Mouse (Mus musculus) liver, embryonic 16.5 days (tissue): ENCODE measurements at regions not wholly inside any gene's neighbourhood (a gene's known extent, or its start where the extent isn't known, plus 50 kb on each side); places are given as distances from the start of the nearest gene placed in this dataset.

Source experiments
- ATAC-seq: fragments of 200-750 bp; cut with Nextera tagmentation; 2 replicates; pipeline ENCODE4 v1.8.0; 2017; ENCODE audit warnings: low read depth, mild to moderate bottlenecking, moderate number of reproducible peaks, moderate library complexity
- H3K27ac ChIP-seq: fragments of 300-500 bp; sonication (generic); 2 replicates; pipeline ENCODE4 v1.5.1; 2014; ENCODE audit warnings: mild to moderate bottlenecking, low read length
- H3K27me3 ChIP-seq: fragments of 300-500 bp; sonication (generic); 2 replicates; pipeline ENCODE4 v1.6.1; 2014; ENCODE audit warnings: low read depth, low read length, mixed read lengths; ENCODE audit not compliant: control insufficient read depth, insufficient read depth
- H3K36me3 ChIP-seq: fragments of 300-500 bp; sonication (generic); 2 replicates; pipeline ENCODE4 v1.6.1; 2014; ENCODE audit warnings: mild to moderate bottlenecking; ENCODE audit not compliant: control insufficient read depth, insufficient read depth
- H3K4me1 ChIP-seq: fragments of 300-500 bp; sonication (generic); 2 replicates; pipeline ENCODE4 v1.6.1; 2014; ENCODE audit warnings: low read depth, low read length, mixed read lengths; ENCODE audit not compliant: control insufficient read depth
- H3K4me2 ChIP-seq: fragments of 300-500 bp; sonication (generic); 2 replicates; pipeline ENCODE4 v1.6.1; 2014; ENCODE audit warnings: low read depth, low read length, mixed read lengths
- H3K4me3 ChIP-seq: fragments of 300-500 bp; sonication (generic); 2 replicates; pipeline ENCODE4 v1.5.1; 2014; ENCODE audit warnings: low read depth, mild to moderate bottlenecking, low read length
- H3K9ac ChIP-seq: fragments of 300-500 bp; sonication (generic); 2 replicates; pipeline ENCODE4 v1.6.1; 2014; ENCODE audit warnings: low read depth, low read length
- H3K9me3 ChIP-seq: fragments of 300-500 bp; sonication (generic); replicated peaks from 2 replicates; pipeline ENCODE4 v1.6.1; 2016; ENCODE audit warnings: low read length; ENCODE audit not compliant: control insufficient read depth
- WGBS: fragments of 180-500 bp; shearing (Covaris S2); extraction: QIAGEN DNeasy Blood & Tissue Kit; methylation state at CpG from one replicate; pipeline ENCODE4 v1.1.7; 2014; ENCODE audit not compliant: insufficient replicate concordance; 5-methylcytosine and 5-hydroxymethylcytosine counted together

GRCm38 (mm10) chr19:60066183-60066582 is 122.7 kb upstream of the Rab11fip2 start:
- no peak overlapping the region for H3K27ac ChIP-seq
- no peak overlapping the region for H3K4me3 ChIP-seq
- no peak overlapping the region for H3K9ac ChIP-seq
- H3K36me3 ChIP-seq, result no peaks in the 10 kb centered on the region
- ATAC-seq, result no peak
- H3K4me2 ChIP-seq, result no peak overlapping the region
- H3K9me3 ChIP-seq, result no peaks in the 10 kb centered on the region
- H3K4me1 ChIP-seq, result no peaks in the 10 kb centered on the region
- no peaks in the 10 kb centered on the region for H3K27me3 ChIP-seq
- 55% methylated on average over 3 of the region's 3 CpGs for WGBS

GRCm38 (mm10) chr19:60055121-60055874 is 111.8 kb upstream of the Rab11fip2 start:
- ATAC-seq, result no peak
- H3K36me3 ChIP-seq, result no peaks in the 10 kb centered on the region
- no peaks in the 10 kb centered on the region for H3K9me3 ChIP-seq
- no peak overlapping the region for H3K9ac ChIP-seq
- WGBS, result 60% methylated on average over 4 of the region's 4 CpGs
- H3K4me3 ChIP-seq, result no peak overlapping the region
- H3K27ac ChIP-seq, result no peak overlapping the region
- H3K27me3 ChIP-seq, result no peaks in the 10 kb centered on the region
- no peaks in the 10 kb centered on the region for H3K4me1 ChIP-seq
- no peak overlapping the region for H3K4me2 ChIP-seq

DNA sequence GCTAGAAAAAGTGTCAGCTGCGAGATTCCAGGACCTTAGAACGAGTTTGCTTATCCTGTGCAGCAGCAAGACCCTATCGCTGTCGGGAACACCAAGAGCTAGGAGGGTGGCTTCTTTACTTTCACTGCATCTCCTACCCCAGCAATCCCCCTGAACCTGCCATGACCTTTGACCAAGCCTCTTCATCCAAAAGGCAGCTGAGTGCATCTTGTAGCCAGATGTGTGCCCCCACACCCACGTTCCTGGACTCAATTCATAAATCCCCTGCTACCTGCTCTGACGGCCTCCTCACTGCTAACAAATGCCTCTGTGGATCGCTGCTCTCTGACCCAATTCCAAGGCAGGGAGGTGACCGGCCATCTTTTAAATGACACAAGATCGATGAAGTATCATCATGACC is 107.7 kb upstream of the Rab11fip2 start:
- Histone ChIP-seq H3K27me3 (no peaks in the 10 kb centered on the region), H3K4me3 (no peak overlapping the region), H3K27ac (no peak overlapping the region), H3K36me3 (no peaks in the 10 kb centered on the region), H3K4me1 (no peaks in the 10 kb centered on the region), H3K9me3 (no peaks in the 10 kb centered on the region), H3K4me2 (no peak overlapping the region), H3K9ac (no peak overlapping the region)
- WGBS, result 59% methylated on average over 9 of the region's 9 CpGs
- no peak for ATAC-seq

GRCm38 (mm10) chr19:60040721-60041120 is 97.3 kb upstream of the Rab11fip2 start:
- no peak overlapping the region for H3K4me3 ChIP-seq
- no peak for ATAC-seq
- no peak overlapping the region for H3K9ac ChIP-seq
- H3K36me3 ChIP-seq, result no peaks in the 10 kb centered on the region
- no peak overlapping the region for H3K4me2 ChIP-seq
- H3K27me3 ChIP-seq, result no peaks in the 10 kb centered on the region
- no peaks in the 10 kb centered on the region for H3K4me1 ChIP-seq
- H3K27ac ChIP-seq, result no peak overlapping the region
- H3K9me3 ChIP-seq, result no peaks in the 10 kb centered on the region

DNA sequence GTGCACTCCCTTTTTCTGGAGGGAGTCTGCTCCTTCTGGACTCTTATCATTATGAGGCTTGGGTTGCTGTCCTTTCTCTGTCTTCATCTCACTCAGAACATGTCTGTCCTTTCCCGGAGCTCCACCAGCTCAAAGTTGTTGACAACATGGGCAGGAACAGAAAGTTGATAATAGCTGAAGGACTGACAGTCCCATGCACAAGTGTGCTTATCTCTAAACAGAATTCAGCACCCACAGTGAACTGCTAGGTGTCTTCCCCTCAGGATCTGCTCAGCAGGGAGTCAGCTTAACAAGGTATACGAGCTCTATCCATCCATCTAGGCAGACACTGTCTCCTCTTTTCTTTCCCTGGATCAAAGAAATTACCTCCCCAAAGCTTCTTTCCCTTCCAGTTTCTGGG is 89.2 kb upstream of the Rab11fip2 start:
- peak; percentile 37; the same call in 1 of the 2 replicates for ATAC-seq

DNA sequence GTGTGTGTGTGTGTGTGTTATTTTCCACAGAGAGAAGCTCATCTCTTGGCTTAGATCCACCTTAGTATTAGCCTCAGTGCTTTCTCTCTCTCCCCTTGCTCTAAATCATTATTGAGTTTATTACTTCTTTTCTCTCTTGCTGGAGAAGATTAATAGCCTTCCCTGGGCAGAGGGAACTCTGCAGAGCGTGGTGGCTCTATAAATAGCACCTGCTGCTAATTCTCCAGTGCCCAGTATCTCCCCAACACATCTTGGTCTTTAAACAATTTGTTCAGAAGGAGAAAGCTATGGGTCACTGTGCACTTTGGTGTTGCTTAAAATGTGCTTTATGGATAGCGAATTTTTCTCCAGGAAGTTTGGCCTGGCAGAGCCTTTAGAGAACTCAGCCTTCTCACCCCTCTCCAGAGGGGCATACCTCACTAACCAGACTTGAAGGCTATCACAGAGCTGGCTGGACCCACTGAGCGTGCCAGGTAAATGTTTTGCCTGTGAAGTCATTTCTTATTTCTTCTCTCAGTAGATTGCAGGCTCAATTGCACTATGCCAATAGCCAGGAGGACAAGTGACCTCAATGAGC is 86.8 kb upstream of the Rab11fip2 start:
- no peaks in the 10 kb centered on the region for H3K27me3 ChIP-seq
- WGBS, result 43% methylated on average over 3 of the region's 3 CpGs
- ATAC-seq, result no peak
- no peaks in the 10 kb centered on the region for H3K9me3 ChIP-seq
- no peak overlapping the region for H3K27ac ChIP-seq
- no peaks in the 10 kb centered on the region for H3K36me3 ChIP-seq
- H3K4me2 ChIP-seq, result no peak overlapping the region
- H3K9ac ChIP-seq, result no peak overlapping the region
- H3K4me1 ChIP-seq, result no peaks in the 10 kb centered on the region
- H3K4me3 ChIP-seq, result no peak overlapping the region

More for the DNA sequence above, 89.2 kb upstream of the Rab11fip2 start:
- H3K9me3 ChIP-seq, result no peaks in the 10 kb centered on the region
- H3K27ac ChIP-seq, result no peak overlapping the region
- 39% methylated on average over 2 of the region's 2 CpGs for WGBS
- no peak overlapping the region for H3K9ac ChIP-seq
- no peak overlapping the region for H3K4me2 ChIP-seq
- no peaks in the 10 kb centered on the region for H3K36me3 ChIP-seq
- H3K27me3 ChIP-seq, result no peaks in the 10 kb centered on the region
- H3K4me1 ChIP-seq, result no peaks in the 10 kb centered on the region
- H3K4me3 ChIP-seq, result no peak overlapping the region

GRCm38 (mm10) chr19:60029720-60030119 is 86.3 kb upstream of the Rab11fip2 start:
- WGBS, result 54% methylated on average over 4 of the region's 4 CpGs
- Histone ChIP-seq H3K4me2 (no peak overlapping the region), H3K27ac (no peak overlapping the region), H3K9me3 (no peaks in the 10 kb centered on the region), H3K9ac (no peak overlapping the region), H3K4me1 (no peaks in the 10 kb centered on the region), H3K36me3 (no peaks in the 10 kb centered on the region), H3K27me3 (no peaks in the 10 kb centered on the region), H3K4me3 (no peak overlapping the region)
- no peak for ATAC-seq

- WGBS, result 63% methylated on average over 12 of the region's 12 CpGs
- no peak for ATAC-seq
- no peak overlapping the region for H3K9ac ChIP-seq
These were observed 72.3 kb upstream of the Rab11fip2 start for GRCm38 (mm10) chr19:60015614-60016300.

DNA sequence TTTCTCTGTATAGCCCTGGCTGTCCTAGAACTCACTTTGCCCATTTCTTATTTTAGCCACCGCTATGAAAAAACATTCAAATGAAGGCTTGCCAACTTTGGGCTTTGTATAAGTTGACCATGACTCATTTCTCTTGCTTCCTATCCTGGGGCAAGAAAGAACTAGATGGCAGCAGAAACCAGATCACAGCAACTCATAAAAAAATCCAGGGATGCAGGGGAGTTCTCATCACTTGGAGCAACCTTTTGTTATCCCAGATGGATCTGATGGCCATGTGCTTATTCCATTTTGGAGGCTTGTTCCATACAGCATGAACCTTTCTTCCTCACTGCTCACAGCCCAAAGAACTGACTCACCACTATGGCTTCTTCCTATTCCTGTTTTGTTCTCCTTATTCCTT is 52.1 kb upstream of the Rab11fip2 start:
- Histone ChIP-seq H3K9me3 (no peaks in the 10 kb centered on the region), H3K4me1 (no peaks in the 10 kb centered on the region), H3K9ac (no peak overlapping the region), H3K36me3 (no peaks in the 10 kb centered on the region), H3K4me3 (no peak overlapping the region), H3K4me2 (no peak overlapping the region), H3K27ac (no peak overlapping the region), H3K27me3 (no peaks in the 10 kb centered on the region)
- WGBS, result 63% methylated on average over 1 of the region's 1 CpGs
- no peak for ATAC-seq

More at GRCm38 (mm10) chr19:60015614-60016300, 72.3 kb upstream of the Rab11fip2 start:
- H3K4me3 ChIP-seq, result no peak overlapping the region
- H3K9me3 ChIP-seq, result no peaks in the 10 kb centered on the region
- no peaks in the 10 kb centered on the region for H3K4me1 ChIP-seq
- no peaks in the 10 kb centered on the region for H3K36me3 ChIP-seq
- H3K4me2 ChIP-seq, result no peak overlapping the region
- no peaks in the 10 kb centered on the region for H3K27me3 ChIP-seq
- H3K27ac ChIP-seq, result no peak overlapping the region
